Mouse (Mus musculus): ENCODE data around the gene Ccdc146.
"Not testable (repeated sequence)": the region's sequence is repeated elsewhere in the genome, so short reads cannot be mapped to it uniquely, and the experiment has no call there.

Ccdc146 gene

GRCm38 (mm10) chr5:21332119-21332518, 92.4 kb downstream of the Ccdc146 start:
- in situ Hi-C loops (cut with MboI; ENCODE audit: low sequenced_read_pairs), result no loop called here

- in situ Hi-C loops (cut with MboI; ENCODE audit: low sequenced_read_pairs), result no loop called here
These were observed 92.8 kb downstream of the Ccdc146 start for GRCm38 (mm10) chr5:21331656-21332055.

- in situ Hi-C loops (cut with MboI; ENCODE audit: low sequenced_read_pairs), result loop anchor here (10.0 kb wide), 1 partner anchor 85 kb away; no protein-coding TSS in a partner anchor
These were observed 94.5 kb downstream of the Ccdc146 start for GRCm38 (mm10) chr5:21329672-21330665.

GRCm38 (mm10) chr5:21328560-21328959, 95.9 kb downstream of the Ccdc146 start:
- in situ Hi-C loops (cut with MboI; ENCODE audit: low sequenced_read_pairs), result loop anchor here (10.0 kb wide), 1 partner anchor 86 kb away; no protein-coding TSS in a partner anchor

GRCm38 (mm10) chr5:21326494-21326893, 98.0 kb downstream of the Ccdc146 start:
- in situ Hi-C loops (cut with MboI; ENCODE audit: low sequenced_read_pairs), result loop anchor here (10.0 kb wide), 1 partner anchor 88 kb away; no protein-coding TSS in a partner anchor

GRCm38 (mm10) chr5:21320138-21320537, 104.3 kb downstream of the Ccdc146 start:
- in situ Hi-C loops (cut with MboI; ENCODE audit: low sequenced_read_pairs), result loop anchor here (10.0 kb wide), 1 partner anchor 95 kb away; no protein-coding TSS in a partner anchor

- in situ Hi-C loops (cut with MboI; ENCODE audit: low sequenced_read_pairs), result no loop called here
These were observed 109.8 kb downstream of the Ccdc146 start for GRCm38 (mm10) chr5:21314696-21315095.

- in situ Hi-C loops (cut with MboI; ENCODE audit: low sequenced_read_pairs), result no loop called here
These were observed 117.3 kb downstream of the Ccdc146 start for GRCm38 (mm10) chr5:21307165-21307564.

- in situ Hi-C loops (cut with MboI; ENCODE audit: low sequenced_read_pairs), result no loop called here
These were observed 123.5 kb downstream of the Ccdc146 start for GRCm38 (mm10) chr5:21301011-21301410.

GRCm38 (mm10) chr5:21300058-21300457, 124.4 kb downstream of the Ccdc146 start:
- in situ Hi-C loops (cut with MboI; ENCODE audit: low sequenced_read_pairs), result no loop called here

GRCm38 (mm10) chr5:21299076-21299755, 125.3 kb downstream of the Ccdc146 start:
- in situ Hi-C loops (cut with MboI; ENCODE audit: low sequenced_read_pairs), result no loop called here

- in situ Hi-C loops (cut with MboI; ENCODE audit: low sequenced_read_pairs), result no loop called here
These were observed 128.8 kb downstream of the Ccdc146 start for GRCm38 (mm10) chr5:21295683-21296082.

GRCm38 (mm10) chr5:21290594-21290993, 133.9 kb downstream of the Ccdc146 start:
- in situ Hi-C loops (cut with MboI; ENCODE audit: low sequenced_read_pairs), result no loop called here

GRCm38 (mm10) chr5:21288658-21289435, 135.6 kb downstream of the Ccdc146 start:
- in situ Hi-C loops (cut with MboI; ENCODE audit: low sequenced_read_pairs), result no loop called here

- in situ Hi-C loops (cut with MboI; ENCODE audit: low sequenced_read_pairs), result no loop called here
These were observed 141.0 kb downstream of the Ccdc146 start for GRCm38 (mm10) chr5:21283356-21284062.

- in situ Hi-C loops (cut with MboI; ENCODE audit: low sequenced_read_pairs), result not testable (repeated sequence)
These were observed 146.8 kb downstream of the Ccdc146 start for GRCm38 (mm10) chr5:21277685-21278084.

- in situ Hi-C loops (cut with MboI; ENCODE audit: low sequenced_read_pairs), result no loop called here
These were observed 152.8 kb downstream of the Ccdc146 start for GRCm38 (mm10) chr5:21271386-21272354.

- in situ Hi-C loops (cut with MboI; ENCODE audit: low sequenced_read_pairs), result no loop called here
These were observed 153.7 kb downstream of the Ccdc146 start for GRCm38 (mm10) chr5:21270756-21271155.

GRCm38 (mm10) chr5:21269446-21269845, 155.0 kb downstream of the Ccdc146 start:
- in situ Hi-C loops (cut with MboI; ENCODE audit: low sequenced_read_pairs), result loop anchor here (10.0 kb wide), 1 partner anchor 325 kb away; no protein-coding TSS in a partner anchor
